Mouse (Mus musculus) embryonic facial prominence, embryonic 14.5 days (tissue): ENCODE data around the gene Oxct2a. TPM values are rescaled to one million over a fixed set of nuclear protein-coding genes. Genes with fewer than 3 reads are reported as not detected.

Experiments
- ATAC-seq: fragments of 200-750 bp; cut with Nextera tagmentation; 2 replicates; pipeline ENCODE4 v1.8.0; 2017; ENCODE audit warnings: low read depth, moderate number of reproducible peaks, moderate TSS enrichment
- DNase-seq: peaks from one replicate; pipeline ENCODE4 v3.0.0-alpha.2; 2015; ENCODE audit warnings: low spot score
- H3K27ac ChIP-seq: fragments of 300-500 bp; sonication (generic); replicated peaks from 2 replicates; pipeline ENCODE4 v1.5.1; 2014; ENCODE audit warnings: low read depth, mild to moderate bottlenecking, low read length, moderate library complexity
- H3K27me3 ChIP-seq: fragments of 300-500 bp; sonication (generic); replicated peaks from 2 replicates; pipeline ENCODE4 v1.6.1; 2014; ENCODE audit warnings: low read length; ENCODE audit not compliant: control insufficient read depth, insufficient read depth
- H3K36me3 ChIP-seq: fragments of 300-500 bp; sonication (generic); 2 replicates; pipeline ENCODE4 v1.6.1; 2014; ENCODE audit warnings: low read length, mixed read lengths; ENCODE audit not compliant: control insufficient read depth, insufficient read depth
- H3K4me1 ChIP-seq: fragments of 300-500 bp; sonication (generic); 2 replicates; pipeline ENCODE4 v1.6.1; 2014; ENCODE audit warnings: antibody characterized with exemption, low read length; ENCODE audit not compliant: control insufficient read depth, insufficient read depth
- H3K4me2 ChIP-seq: fragments of 300-500 bp; sonication (generic); 2 replicates; pipeline ENCODE4 v1.6.1; 2014; ENCODE audit warnings: low read depth, mild to moderate bottlenecking, low read length, moderate library complexity, mixed read lengths
- H3K4me3 ChIP-seq: fragments of 300-500 bp; sonication (generic); 2 replicates; pipeline ENCODE4 v1.5.1; 2014; ENCODE audit warnings: low read depth, mild to moderate bottlenecking, low read length
- H3K9ac ChIP-seq: fragments of 300-500 bp; sonication (generic); 2 replicates; pipeline ENCODE4 v1.6.1; 2014; ENCODE audit warnings: low read depth, mild to moderate bottlenecking, low read length, moderate library complexity, mixed read lengths
- H3K9me3 ChIP-seq: fragments of 300-500 bp; sonication (generic); 2 replicates; pipeline ENCODE4 v1.6.1; 2016; ENCODE audit warnings: low read length; ENCODE audit not compliant: control insufficient read depth
- WGBS: fragments of 180-500 bp; shearing (Covaris S2); extraction: QIAGEN DNeasy Blood & Tissue Kit; methylation state at CpG from one replicate; pipeline ENCODE4 v1.1.7; 2014; 5-methylcytosine and 5-hydroxymethylcytosine counted together
- polyA plus RNA-seq: library from polyadenylated mRNA; unstranded; fragments of >200 nt; fragmentation: Nextera tagmentation; extraction: Ambion mirVana; gene quantifications from 2 replicates; pipeline ENCODE4 v1.2.1, GENCODE M21; 2014

Oxct2a gene
- polyA plus RNA-seq = not detected in 2 replicates

DNA sequence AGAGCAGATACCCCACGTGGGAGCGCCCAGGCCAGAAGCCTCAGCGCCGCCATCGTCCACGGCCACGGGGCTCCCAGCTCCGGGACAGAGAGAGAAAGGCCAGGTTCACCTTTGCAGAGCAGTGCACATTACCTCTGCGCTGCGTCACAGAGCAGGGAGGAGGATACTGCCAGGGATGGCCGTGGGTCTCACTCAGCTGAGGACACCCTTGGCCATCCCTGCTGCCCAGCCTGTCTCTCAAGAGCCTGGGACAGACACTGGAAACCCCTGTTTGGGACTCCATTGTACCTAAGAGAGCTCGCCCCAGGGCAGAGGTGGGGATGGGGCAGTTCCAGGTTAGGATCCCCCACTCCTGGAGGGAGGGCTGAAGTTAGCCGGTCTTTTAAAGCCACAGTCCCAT lies at the start of gene Oxct2a:
Oxct2a (minus strand) TSS at position 101 of the 400 bp plus-strand sequence.
- no peak for DNase-seq
- Histone ChIP-seq H3K36me3 (no peaks in the 10 kb centered on the region), H3K4me3 (peak within 1 kb of the TSS; percentile 29), H3K9ac (no peak within 1 kb of the TSS), H3K27ac (no peak within 1 kb of the TSS), H3K9me3 (no peaks in the 10 kb centered on the region), H3K4me1 (no peaks in the 10 kb centered on the region), H3K27me3 (peaks cover 9% of the 10 kb centered on the region), H3K4me2 (peak within 1 kb of the TSS; percentile 52)
- ATAC-seq = no peak
- WGBS = 10% methylated on average over 4 of the region's 13 CpGs

DNA sequence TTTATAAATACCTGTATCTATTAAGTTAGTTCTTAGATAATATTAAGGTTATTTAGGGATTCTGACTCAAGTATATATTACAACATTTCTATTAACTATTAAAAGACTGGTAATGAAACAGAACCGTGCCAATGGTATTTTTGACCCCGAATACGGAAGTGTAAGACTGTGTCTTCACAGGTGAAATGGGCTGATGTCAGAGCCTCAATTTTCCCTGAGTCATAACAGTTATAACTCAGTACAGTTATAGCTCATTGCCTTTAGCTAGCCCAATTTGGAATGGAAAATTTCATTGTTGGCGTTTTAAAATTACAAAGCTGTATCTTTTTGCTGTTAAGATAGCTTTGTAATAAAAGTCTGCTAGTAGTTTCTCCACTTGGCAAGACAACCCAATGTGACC lies 40.1 kb upstream of the Oxct2a start:
- Histone ChIP-seq H3K4me3 (no peak overlapping the region), H3K9ac (no peak overlapping the region), H3K27me3 (no peaks in the 10 kb centered on the region), H3K27ac (no peak overlapping the region), H3K4me2 (no peak overlapping the region), H3K36me3 (peaks cover 85% of the 10 kb centered on the region), H3K9me3 (no peaks in the 10 kb centered on the region), H3K4me1 (no peaks in the 10 kb centered on the region)
- DNase-seq (no peak), ATAC-seq (no peak)
- whole genome bisulfite sequencing = 96% methylated on average over 4 of the region's 4 CpGs

GRCm38 (mm10) chr4:123360771-123361170 lies 37.3 kb upstream of the Oxct2a start:
- no peaks in the 10 kb centered on the region for H3K9me3 ChIP-seq
- H3K4me2 ChIP-seq = no peak overlapping the region
- WGBS = 94% methylated on average over 12 of the region's 12 CpGs
- no peak overlapping the region for H3K9ac ChIP-seq
- no peak overlapping the region for H3K4me3 ChIP-seq
- DNase-seq = no peak
- no peak overlapping the region for H3K27ac ChIP-seq
- no peaks in the 10 kb centered on the region for H3K27me3 ChIP-seq
- H3K4me1 ChIP-seq = no peaks in the 10 kb centered on the region
- H3K36me3 ChIP-seq = peaks cover 79% of the 10 kb centered on the region
- no peak for ATAC-seq

DNA sequence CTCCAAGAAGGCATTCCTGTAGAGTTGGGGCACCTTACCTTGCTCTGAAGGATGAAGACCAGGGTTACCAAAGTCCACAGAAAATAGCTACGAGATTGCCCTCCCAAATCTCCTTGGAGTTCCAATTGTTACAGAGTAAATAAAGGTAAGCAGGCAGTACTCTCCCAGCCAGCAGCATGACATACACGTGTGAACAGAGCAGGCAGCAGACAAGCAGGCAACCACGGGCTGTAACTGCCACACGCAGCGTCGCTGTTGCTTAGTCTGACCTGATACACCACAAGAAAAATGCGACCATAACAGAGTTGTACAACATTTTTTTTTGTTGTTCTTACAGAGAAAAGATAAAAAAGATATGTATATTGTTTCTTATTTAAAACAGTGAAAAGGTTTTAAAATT lies 35.2 kb upstream of the Oxct2a start:
- H3K4me3 ChIP-seq = no peak overlapping the region
- DNase-seq (no peak), ATAC-seq (no peak)
- H3K27me3 ChIP-seq = no peaks in the 10 kb centered on the region
- no peak overlapping the region for H3K9ac ChIP-seq
- H3K36me3 ChIP-seq = peaks cover 79% of the 10 kb centered on the region
- 93% methylated on average over 7 of the region's 7 CpGs for WGBS
- H3K27ac ChIP-seq = no peak overlapping the region
- H3K9me3 ChIP-seq = no peaks in the 10 kb centered on the region
- no peak overlapping the region for H3K4me2 ChIP-seq
- H3K4me1 ChIP-seq = no peaks in the 10 kb centered on the region

DNA sequence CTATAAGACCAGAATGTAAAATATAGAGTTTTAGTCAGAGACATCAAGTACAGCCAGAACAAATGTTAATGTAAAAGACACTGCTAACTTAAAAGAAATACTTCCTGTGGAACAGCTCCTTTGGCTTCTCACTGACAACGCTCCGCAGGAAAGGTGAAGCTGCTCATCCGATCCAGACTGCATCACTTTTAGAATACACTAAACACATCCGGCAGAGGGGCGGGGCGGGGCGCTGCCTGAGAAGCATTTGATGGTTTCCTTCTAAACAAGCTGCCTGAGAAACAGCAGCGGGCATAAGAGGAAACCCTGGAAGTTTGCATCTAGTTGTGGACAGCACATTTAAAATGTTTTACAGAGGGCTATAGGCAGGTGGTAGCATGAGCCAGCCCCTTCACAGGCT lies 32.5 kb upstream of the Oxct2a start:
- Histone ChIP-seq H3K4me2 (no peak overlapping the region), H3K27ac (no peak overlapping the region), H3K4me1 (no peaks in the 10 kb centered on the region), H3K9me3 (no peaks in the 10 kb centered on the region), H3K27me3 (no peaks in the 10 kb centered on the region), H3K9ac (no peak overlapping the region), H3K36me3 (peaks cover 79% of the 10 kb centered on the region), H3K4me3 (no peak overlapping the region)
- ATAC-seq (no peak), DNase-seq (no peak)
- 91% methylated on average over 8 of the region's 8 CpGs for WGBS

GRCm38 (mm10) chr4:123353271-123353877 lies 29.9 kb upstream of the Oxct2a start:
- Histone ChIP-seq H3K27me3 (no peaks in the 10 kb centered on the region), H3K4me2 (no peak overlapping the region), H3K36me3 (peaks cover 92% of the 10 kb centered on the region), H3K4me3 (no peak overlapping the region), H3K9ac (no peak overlapping the region), H3K27ac (no peak overlapping the region), H3K4me1 (no peaks in the 10 kb centered on the region), H3K9me3 (no peaks in the 10 kb centered on the region)
- no peak for ATAC-seq
- 94% methylated on average over 7 of the region's 10 CpGs for WGBS
- DNase-seq = no peak

- peaks cover 11% of the 10 kb centered on the region for H3K4me1 ChIP-seq
- DNase-seq (no peak), ATAC-seq (0 out of 2 replicates have a peak, but pooled peaks have one; percentile 1)
- H3K27ac ChIP-seq = no peak overlapping the region
- WGBS = 2% methylated on average over 6 of the region's 6 CpGs
- H3K9me3 ChIP-seq = no peaks in the 10 kb centered on the region
- peak overlapping the region; percentile 90 for H3K4me2 ChIP-seq
- H3K27me3 ChIP-seq = peaks cover 43% of the 10 kb centered on the region
- peaks cover 5% of the 10 kb centered on the region; the same call in 1 of the 2 replicates for H3K36me3 ChIP-seq
- H3K4me3 ChIP-seq = peak overlapping the region; percentile 53
- no peak overlapping the region for H3K9ac ChIP-seq
Observed at GRCm38 (mm10) chr4:123343471-123343789, 20.0 kb upstream of the Oxct2a start.

GRCm38 (mm10) chr4:123342642-123343470 lies 19.4 kb upstream of the Oxct2a start, which contains the start of gene Bmp8a:
Bmp8a (minus strand) TSS chr4:123343252.
- H3K4me2 ChIP-seq = peak within 1 kb of the TSS; percentile 90
- H3K4me1 ChIP-seq = peaks cover 11% of the 10 kb centered on the region
- no peak within 1 kb of the TSS for H3K27ac ChIP-seq
- WGBS = under 1% methylated on average over 34 of the region's 65 CpGs
- H3K4me3 ChIP-seq = peak within 1 kb of the TSS; percentile 53
- DNase-seq (peak; percentile 82), ATAC-seq (peak; percentile 91)
- H3K9ac ChIP-seq = peak within 1 kb of the TSS; percentile 45; the same call in 1 of the 2 replicates
- H3K36me3 ChIP-seq = no peaks in the 10 kb centered on the region
- H3K27me3 ChIP-seq = peaks cover 43% of the 10 kb centered on the region
- H3K9me3 ChIP-seq = no peaks in the 10 kb centered on the region
